Mouse (Mus musculus) kidney, embryonic 15.5 days (tissue): ENCODE data around the gene Susd6. TPM values are rescaled to one million over a fixed set of nuclear protein-coding genes. Genes with fewer than 3 reads are reported as not detected.

Experiments used
- ATAC-seq: fragments of 200-750 bp; cut with Nextera tagmentation; replicated peaks from 2 replicates; pipeline ENCODE4 v1.8.0; 2017; ENCODE audit warnings: moderate TSS enrichment; ENCODE audit not compliant: low FRiP score
- H3K27ac ChIP-seq: fragments of 300-500 bp; sonication (generic); 2 replicates; pipeline ENCODE4 v1.5.1; 2015; ENCODE audit warnings: mild to moderate bottlenecking, inconsistent platforms
- H3K27me3 ChIP-seq: fragments of 300-500 bp; sonication (generic); 2 replicates; pipeline ENCODE4 v1.6.1; 2015; ENCODE audit warnings: inconsistent platforms
- H3K36me3 ChIP-seq: fragments of 300-500 bp; sonication (generic); 2 replicates; pipeline ENCODE4 v1.6.1; 2015; ENCODE audit warnings: inconsistent platforms
- H3K4me1 ChIP-seq: fragments of 300-500 bp; sonication (generic); 2 replicates; pipeline ENCODE4 v1.6.1; 2015; ENCODE audit warnings: inconsistent platforms
- H3K4me2 ChIP-seq: fragments of 300-500 bp; sonication (generic); 2 replicates; pipeline ENCODE4 v1.6.1; 2015; ENCODE audit warnings: moderate library complexity, mild to moderate bottlenecking, inconsistent platforms
- H3K4me3 ChIP-seq: fragments of 300-500 bp; sonication (generic); replicated peaks from 2 replicates; pipeline ENCODE4 v1.5.1; 2015; ENCODE audit warnings: mild to moderate bottlenecking, inconsistent platforms
- H3K9ac ChIP-seq: fragments of 300-500 bp; sonication (generic); 2 replicates; pipeline ENCODE4 v1.6.1; 2015; ENCODE audit warnings: mild to moderate bottlenecking, inconsistent platforms
- H3K9me3 ChIP-seq: fragments of 300-500 bp; sonication (generic); replicated peaks from 2 replicates; pipeline ENCODE4 v1.6.1; 2016; ENCODE audit warnings: inconsistent platforms
- WGBS: fragments of 180-500 bp; shearing (Covaris S2); methylation state at CpG from one replicate; pipeline ENCODE4 v1.1.7; 2015; ENCODE audit warnings: mixed read lengths; 5-methylcytosine and 5-hydroxymethylcytosine counted together
- polyA plus RNA-seq: library from polyadenylated mRNA; unstranded; fragments of >200 nt; fragmentation: Nextera tagmentation; extraction: Ambion mirVana; gene quantifications from 2 replicates; pipeline ENCODE4 v1.2.1, GENCODE M21; 2015

Susd6 gene
- polyA plus RNA-seq, 1 experiment from 2014 or later: 15.2 TPM

DNA sequence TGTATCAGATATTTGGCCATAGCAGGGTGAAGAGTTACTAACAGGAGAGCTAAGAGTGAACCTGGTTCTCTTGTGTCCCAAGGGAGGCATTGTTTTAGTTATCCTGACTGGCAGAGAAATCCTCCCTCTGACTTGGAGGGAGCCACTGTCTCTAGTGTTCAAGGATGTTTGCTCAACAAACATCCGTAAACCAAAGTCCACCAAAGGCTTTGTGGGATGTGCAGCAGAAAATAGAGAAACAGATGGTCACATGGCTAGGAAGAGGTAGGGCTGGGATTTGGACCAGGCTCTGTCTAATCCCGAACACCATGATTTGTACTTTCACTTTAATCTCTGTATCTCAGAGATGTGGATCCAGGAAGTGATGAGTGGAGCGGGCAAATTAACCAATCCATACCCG is 26.2 kb upstream of the Susd6 start:
- Histone ChIP-seq H3K9me3 (no peaks in the 10 kb centered on the region), H3K9ac (no peak overlapping the region), H3K36me3 (no peaks in the 10 kb centered on the region), H3K4me3 (no peak overlapping the region), H3K27ac (no peak overlapping the region), H3K4me2 (no peak overlapping the region), H3K27me3 (peaks cover 39% of the 10 kb centered on the region), H3K4me1 (peaks cover 13% of the 10 kb centered on the region)
- ATAC-seq: no peak
- 64% methylated on average over 4 of the region's 4 CpGs for WGBS

DNA sequence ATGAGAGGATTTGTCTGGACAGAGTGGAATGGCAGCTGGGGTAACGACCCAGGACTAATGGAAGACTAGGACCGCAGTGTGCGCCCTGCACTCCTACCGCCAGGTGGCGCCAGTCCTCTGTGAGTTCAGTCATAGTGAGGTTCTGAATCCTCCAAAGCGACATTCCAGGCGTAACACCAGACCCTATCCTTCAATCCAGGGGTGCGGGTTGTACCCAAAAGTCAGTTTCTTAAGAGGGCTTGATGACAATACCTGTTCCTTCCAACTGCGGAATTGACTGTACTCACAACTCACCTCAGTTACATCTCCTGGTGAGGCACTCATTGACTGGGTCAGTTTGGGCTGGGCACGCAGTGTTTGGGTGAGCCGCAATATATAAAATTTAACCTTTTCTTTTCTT is 20.6 kb upstream of the Susd6 start:
- WGBS: 19% methylated on average over 11 of the region's 11 CpGs
- H3K27ac ChIP-seq: no peak overlapping the region
- peak; percentile 70; the same call in 1 of the 2 replicates for ATAC-seq
- H3K9me3 ChIP-seq: no peaks in the 10 kb centered on the region
- no peak overlapping the region for H3K4me3 ChIP-seq
- H3K27me3 ChIP-seq: no peaks in the 10 kb centered on the region
- no peaks in the 10 kb centered on the region for H3K36me3 ChIP-seq
- H3K4me2 ChIP-seq: no peak overlapping the region
- peaks cover 4% of the 10 kb centered on the region; the same call in 1 of the 2 replicates for H3K4me1 ChIP-seq
- no peak overlapping the region for H3K9ac ChIP-seq

GRCm38 (mm10) chr12:80774786-80775185 is 15.5 kb upstream of the Susd6 start:
- H3K4me1 ChIP-seq: peaks cover 10% of the 10 kb centered on the region
- H3K36me3 ChIP-seq: no peaks in the 10 kb centered on the region
- H3K4me3 ChIP-seq: no peak overlapping the region
- no peak overlapping the region for H3K9ac ChIP-seq
- no peak for ATAC-seq
- no peak overlapping the region for H3K27ac ChIP-seq
- H3K27me3 ChIP-seq: no peaks in the 10 kb centered on the region
- H3K4me2 ChIP-seq: no peak overlapping the region
- WGBS: 34% methylated on average over 7 of the region's 7 CpGs
- H3K9me3 ChIP-seq: no peaks in the 10 kb centered on the region

GRCm38 (mm10) chr12:80776046-80776634 is 14.2 kb upstream of the Susd6 start:
- no peaks in the 10 kb centered on the region for H3K9me3 ChIP-seq
- no peak overlapping the region for H3K4me2 ChIP-seq
- no peaks in the 10 kb centered on the region for H3K27me3 ChIP-seq
- H3K36me3 ChIP-seq: no peaks in the 10 kb centered on the region
- WGBS: 63% methylated on average over 4 of the region's 4 CpGs
- H3K9ac ChIP-seq: no peak overlapping the region
- no peak overlapping the region for H3K4me3 ChIP-seq
- H3K27ac ChIP-seq: no peak overlapping the region
- no peak for ATAC-seq
- peaks cover 10% of the 10 kb centered on the region for H3K4me1 ChIP-seq

GRCm38 (mm10) chr12:80778188-80778936 is 11.9 kb upstream of the Susd6 start:
- no peaks in the 10 kb centered on the region for H3K27me3 ChIP-seq
- peaks cover 10% of the 10 kb centered on the region for H3K4me1 ChIP-seq
- H3K9me3 ChIP-seq: no peaks in the 10 kb centered on the region
- no peak overlapping the region for H3K27ac ChIP-seq
- H3K4me2 ChIP-seq: no peak overlapping the region
- ATAC-seq: peak; percentile 86
- H3K9ac ChIP-seq: no peak overlapping the region
- H3K4me3 ChIP-seq: no peak overlapping the region
- H3K36me3 ChIP-seq: no peaks in the 10 kb centered on the region
- WGBS: 77% methylated on average over 16 of the region's 16 CpGs

DNA sequence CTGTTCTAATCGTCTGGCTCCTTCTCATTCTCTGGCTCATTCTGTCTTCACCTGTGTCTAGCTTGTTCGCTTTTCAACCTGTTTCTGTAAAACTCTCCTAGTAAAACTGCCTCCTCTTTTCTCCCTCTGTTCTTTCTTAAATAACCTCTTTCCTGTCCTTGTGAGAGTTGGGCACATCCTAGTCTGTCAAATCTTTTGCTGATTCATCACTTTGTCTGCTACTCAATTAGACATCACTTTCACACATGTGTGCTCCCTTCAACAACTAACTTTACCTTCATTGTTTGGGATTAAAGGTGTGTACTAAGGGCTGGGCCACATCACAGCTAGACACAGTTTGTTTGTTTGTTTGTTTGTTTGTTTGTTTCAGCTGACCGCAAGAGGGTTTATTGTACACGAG is 10.6 kb upstream of the Susd6 start:
- H3K27ac ChIP-seq: no peak overlapping the region
- 87% methylated on average over 4 of the region's 4 CpGs for WGBS

DNA sequence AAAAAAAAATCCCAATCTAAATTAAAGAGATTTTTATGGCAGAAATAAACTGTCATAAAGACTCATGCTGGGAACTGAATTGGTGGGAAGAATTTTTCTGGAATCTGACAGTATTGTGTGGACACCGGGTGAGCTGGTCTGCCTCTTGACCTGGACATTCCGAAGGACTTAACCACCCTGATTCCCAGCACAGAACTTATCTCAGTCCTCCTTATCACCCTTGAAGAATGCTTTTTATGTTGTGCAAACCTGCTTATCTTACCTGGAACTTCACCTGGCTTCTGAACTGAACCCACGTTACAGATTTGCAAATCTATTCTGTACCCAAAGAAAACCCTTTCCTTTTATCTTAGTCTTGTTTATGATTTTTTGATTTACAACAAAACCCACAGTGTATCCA is 8.1 kb upstream of the Susd6 start:
- H3K4me2 ChIP-seq: no peak overlapping the region
- 85% methylated on average over 3 of the region's 3 CpGs for WGBS
- no peaks in the 10 kb centered on the region for H3K36me3 ChIP-seq
- 0 out of 2 replicates have a peak, but pooled peaks cover 2% of the 10 kb centered on the region for H3K27me3 ChIP-seq
- H3K9ac ChIP-seq: no peak overlapping the region
- H3K27ac ChIP-seq: no peak overlapping the region
- H3K9me3 ChIP-seq: no peaks in the 10 kb centered on the region
- no peak for ATAC-seq
- no peaks in the 10 kb centered on the region for H3K4me1 ChIP-seq
- no peak overlapping the region for H3K4me3 ChIP-seq

More for the DNA sequence above, 10.6 kb upstream of the Susd6 start:
- 0 out of 2 replicates have a peak, but pooled peaks cover 2% of the 10 kb centered on the region for H3K27me3 ChIP-seq
- ATAC-seq: no peak
- H3K9ac ChIP-seq: no peak overlapping the region
- H3K9me3 ChIP-seq: no peaks in the 10 kb centered on the region
- H3K4me3 ChIP-seq: no peak overlapping the region
- peaks cover 5% of the 10 kb centered on the region for H3K4me1 ChIP-seq
- H3K36me3 ChIP-seq: no peaks in the 10 kb centered on the region
- no peak overlapping the region for H3K4me2 ChIP-seq

DNA sequence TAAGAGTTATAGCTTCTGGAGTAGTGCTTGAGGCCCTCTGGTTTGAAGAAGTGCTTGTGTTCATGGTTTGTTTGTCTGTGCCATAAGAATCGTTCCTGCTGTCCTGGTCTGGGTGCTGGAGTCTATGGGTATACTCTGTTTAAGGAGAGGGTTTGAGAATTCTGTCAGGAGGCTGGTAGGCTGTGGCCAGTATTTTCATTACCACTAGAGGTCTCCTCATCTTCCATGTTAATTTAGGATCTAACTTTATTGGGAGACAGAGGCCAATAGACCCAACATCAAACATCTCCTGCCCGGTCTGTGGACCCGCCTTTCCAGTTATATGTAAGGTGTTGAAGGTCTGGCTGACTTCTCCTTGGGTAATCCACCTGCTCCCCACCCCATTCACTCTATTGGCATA is 7.4 kb upstream of the Susd6 start:
- Histone ChIP-seq H3K4me1 (0 out of 2 replicates have a peak, but pooled peaks cover 5% of the 10 kb centered on the region), H3K4me3 (no peak overlapping the region), H3K9me3 (no peaks in the 10 kb centered on the region), H3K27ac (no peak overlapping the region), H3K36me3 (no peaks in the 10 kb centered on the region), H3K27me3 (0 out of 2 replicates have a peak, but pooled peaks cover 6% of the 10 kb centered on the region), H3K4me2 (no peak overlapping the region), H3K9ac (no peak overlapping the region)
- WGBS: 43% methylated on average over 3 of the region's 3 CpGs
- no peak for ATAC-seq

DNA sequence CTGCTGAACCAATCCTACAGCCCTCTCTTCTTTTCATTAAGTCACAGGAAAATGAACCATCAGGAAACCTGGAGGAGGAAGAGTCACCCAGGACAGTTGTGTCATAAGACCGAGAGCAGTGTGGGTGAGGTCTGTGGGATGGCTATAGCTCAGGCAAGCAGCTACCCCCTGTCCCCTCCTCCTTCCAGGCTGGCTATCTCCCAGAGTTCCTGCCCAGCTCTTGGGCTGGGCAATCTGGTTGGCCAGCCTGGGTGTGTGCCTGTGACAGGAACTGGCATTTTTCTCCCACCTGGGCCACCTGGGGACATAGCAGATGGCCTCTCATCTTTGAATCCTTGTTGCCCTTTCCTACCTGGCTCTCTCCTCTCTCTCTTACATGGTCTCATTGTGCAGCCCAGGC is 6.4 kb upstream of the Susd6 start:
- no peaks in the 10 kb centered on the region for H3K36me3 ChIP-seq
- H3K27ac ChIP-seq: no peak overlapping the region
- no peaks in the 10 kb centered on the region for H3K9me3 ChIP-seq
- H3K4me2 ChIP-seq: no peak overlapping the region
- no peak overlapping the region for H3K9ac ChIP-seq
- no peak for ATAC-seq
- no peak overlapping the region for H3K4me3 ChIP-seq
- 0 out of 2 replicates have a peak, but pooled peaks cover 10% of the 10 kb centered on the region for H3K27me3 ChIP-seq
- H3K4me1 ChIP-seq: 0 out of 2 replicates have a peak, but pooled peaks cover 5% of the 10 kb centered on the region
- WGBS: 74% methylated on average over 1 of the region's 1 CpGs

DNA sequence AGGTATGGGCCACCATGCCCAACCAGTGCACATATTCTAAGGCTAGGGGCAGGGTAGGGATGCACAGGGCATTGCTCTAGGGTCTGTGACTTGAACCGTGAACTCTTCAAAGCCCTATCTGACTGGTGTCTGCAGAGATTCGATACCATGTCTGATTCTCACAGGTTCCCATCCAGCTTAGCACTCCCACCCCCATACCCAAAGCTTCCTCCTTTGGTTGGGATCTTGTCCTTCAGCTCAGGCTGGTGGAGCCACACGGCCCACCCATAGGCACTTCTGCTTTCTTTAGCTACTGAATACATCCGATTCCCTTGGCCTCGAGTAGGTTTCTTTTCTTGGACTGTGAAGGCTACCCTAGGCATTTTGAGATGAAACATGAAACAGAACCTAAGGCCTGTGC is 5.3 kb upstream of the Susd6 start:
- 0 out of 2 replicates have a peak, but pooled peaks cover 10% of the 10 kb centered on the region for H3K27me3 ChIP-seq
- H3K9me3 ChIP-seq: no peaks in the 10 kb centered on the region
- H3K4me2 ChIP-seq: no peak overlapping the region
- no peak overlapping the region for H3K9ac ChIP-seq
- no peaks in the 10 kb centered on the region for H3K36me3 ChIP-seq
- no peak overlapping the region for H3K4me3 ChIP-seq
- 84% methylated on average over 5 of the region's 5 CpGs for WGBS
- no peak overlapping the region for H3K27ac ChIP-seq
- ATAC-seq: no peak
- peaks cover 9% of the 10 kb centered on the region for H3K4me1 ChIP-seq

- H3K9me3 ChIP-seq: no peaks in the 10 kb centered on the region
- H3K27ac ChIP-seq: no peak overlapping the region
- H3K9ac ChIP-seq: no peak overlapping the region
- no peaks in the 10 kb centered on the region for H3K36me3 ChIP-seq
- ATAC-seq: no peak
- H3K4me3 ChIP-seq: no peak overlapping the region
- H3K4me1 ChIP-seq: peaks cover 9% of the 10 kb centered on the region
- H3K27me3 ChIP-seq: 0 out of 2 replicates have a peak, but pooled peaks cover 10% of the 10 kb centered on the region
- 90% methylated on average over 4 of the region's 4 CpGs for WGBS
- H3K4me2 ChIP-seq: no peak overlapping the region
Observed at GRCm38 (mm10) chr12:80785597-80785996, 4.7 kb upstream of the Susd6 start.

DNA sequence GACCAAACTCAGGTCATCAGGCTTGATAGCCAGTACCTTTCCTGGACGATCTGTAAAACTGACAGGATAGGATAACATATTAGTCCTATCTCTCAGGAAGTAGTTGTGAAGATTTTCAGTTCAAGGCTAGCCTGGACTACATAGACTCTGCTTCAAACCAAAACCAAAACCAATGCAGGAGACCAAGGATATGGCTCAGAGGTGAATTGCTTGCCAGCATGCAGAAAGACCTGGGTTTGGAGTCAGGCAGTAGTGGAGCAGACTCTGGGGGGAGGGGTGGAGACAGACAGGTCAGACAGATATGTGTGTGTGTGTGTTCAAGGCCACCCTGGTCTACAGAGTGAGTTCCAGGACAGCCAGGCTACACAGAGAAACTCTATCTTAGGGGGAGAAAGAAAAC is 3.7 kb upstream of the Susd6 start:
- H3K27ac ChIP-seq: no peak overlapping the region
- no peak overlapping the region for H3K4me3 ChIP-seq
- peaks cover 13% of the 10 kb centered on the region for H3K4me1 ChIP-seq
- no peak overlapping the region for H3K4me2 ChIP-seq
- 0 out of 2 replicates have a peak, but pooled peaks cover 10% of the 10 kb centered on the region for H3K27me3 ChIP-seq
- no peaks in the 10 kb centered on the region for H3K9me3 ChIP-seq
- WGBS: 71% methylated on average over 1 of the region's 1 CpGs
- no peak for ATAC-seq
- no peaks in the 10 kb centered on the region for H3K36me3 ChIP-seq
- H3K9ac ChIP-seq: no peak overlapping the region
